In the genomic region with DNA sequence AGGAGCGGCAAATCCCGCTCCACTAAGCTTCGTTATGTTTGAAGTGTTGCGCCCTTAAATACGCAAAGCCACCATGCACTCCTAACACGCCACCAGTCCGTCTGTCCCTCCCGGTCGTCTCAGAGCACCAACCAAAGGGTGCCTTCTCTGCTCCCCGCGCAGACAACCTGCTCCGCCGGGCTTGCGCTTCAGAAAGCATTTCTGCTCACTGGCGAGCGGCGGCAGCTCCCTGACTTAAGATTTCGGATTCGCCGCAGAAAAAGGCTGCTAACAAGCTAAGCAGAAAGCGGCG, we compare ENCODE assay signal across 7 mouse cellular contexts. TPM values are rescaled to one million over a fixed set of nuclear protein-coding genes. Genes with fewer than 3 reads are reported as not detected.
DNase-seq lines count a peak whose midpoint lies in the region; ATAC-seq and TF ChIP-seq lines count a peak whose summit lies in the region.

No protein-coding gene starts in this region.

- H3K9ac ChIP-seq in lung, postnatal 0 days (replicated peaks; ENCODE audit: low read depth) = peak overlapping the region; percentile 89
- peak overlapping the region; percentile 85 for H3K9ac ChIP-seq in embryonic facial prominence, embryonic 15.5 days
- peak overlapping the region; percentile 98 for H3K9ac ChIP-seq in intestine, embryonic 16.5 days (ENCODE audit: low read depth, low read length)

- DNase-seq in lung, postnatal 0 days (ENCODE audit: low spot score) = peak; percentile 39
- DNase-seq in lung, postnatal 25 days (ENCODE audit: low spot score) = no peak
- peak; percentile 16 for DNase-seq in retina, postnatal 7 days (ENCODE audit: low read depth, low spot score)
- no peak for DNase-seq in urinary bladder, postnatal 14 days (ENCODE audit: low spot score)

- TF ChIP-seq CTCF in lung, postnatal 0 days (IDR thresholded peaks at IDR 0.05) = no peak

- ATAC-seq in lung, postnatal 0 days = peak; percentile 34
- no peak for ATAC-seq in embryonic facial prominence, embryonic 15.5 days (ENCODE audit: insufficient number of reproducible peaks, low FRiP score, low TSS enrichment, low read depth)
- no peak for ATAC-seq in intestine, embryonic 16.5 days
- ATAC-seq in monocyte, adult 5-6 weeks (replicated peaks; ENCODE audit: insufficient number of reproducible peaks, low FRiP score, low TSS enrichment, poor library complexity, severe bottlenecking) = no peak

- H3K4me2 ChIP-seq in lung, postnatal 0 days (replicated peaks; ENCODE audit: low read depth, low read length) = peak overlapping the region; percentile 60
- peak overlapping the region; percentile 80 for H3K4me2 ChIP-seq in embryonic facial prominence, embryonic 15.5 days (replicated peaks)
- peak overlapping the region; percentile 57 for H3K4me2 ChIP-seq in intestine, embryonic 16.5 days (ENCODE audit: low read depth, low read length)

- peak overlapping the region; percentile 90 for H3K27ac ChIP-seq in lung, postnatal 0 days (ENCODE audit: low read length)
- H3K27ac ChIP-seq in embryonic facial prominence, embryonic 15.5 days (replicated peaks) = peak overlapping the region; percentile 97
- peak overlapping the region; percentile 92 for H3K27ac ChIP-seq in intestine, embryonic 16.5 days (ENCODE audit: low read length)

- no peaks in the 10 kb centered on the region for H3K27me3 ChIP-seq in lung, postnatal 0 days (replicated peaks; ENCODE audit: insufficient read depth, low read length)
- no peaks in the 10 kb centered on the region for H3K27me3 ChIP-seq in embryonic facial prominence, embryonic 15.5 days
- no peaks in the 10 kb centered on the region for H3K27me3 ChIP-seq in intestine, embryonic 16.5 days (replicated peaks; ENCODE audit: control insufficient read depth, insufficient read depth, low read length)

- H3K4me1 ChIP-seq in lung, postnatal 0 days (ENCODE audit: insufficient read depth, low read depth, low read length) = peaks cover 6% of the 10 kb centered on the region; the same call in 1 of the 2 replicates
- H3K4me1 ChIP-seq in embryonic facial prominence, embryonic 15.5 days = peaks cover 24% of the 10 kb centered on the region
- peaks cover 17% of the 10 kb centered on the region for H3K4me1 ChIP-seq in intestine, embryonic 16.5 days (ENCODE audit: control insufficient read depth, insufficient read depth, low read length)

- WGBS in lung, postnatal 0 days = 0% methylated on average over 22 of the region's 22 CpGs
- WGBS in embryonic facial prominence, embryonic 15.5 days = under 1% methylated on average over 22 of the region's 22 CpGs
- 0% methylated on average over 22 of the region's 22 CpGs for WGBS in intestine, embryonic 16.5 days

- no peaks in the 10 kb centered on the region for H3K9me3 ChIP-seq in lung, postnatal 0 days (ENCODE audit: low read length)
- H3K9me3 ChIP-seq in embryonic facial prominence, embryonic 15.5 days (replicated peaks) = no peaks in the 10 kb centered on the region
- H3K9me3 ChIP-seq in intestine, embryonic 16.5 days (ENCODE audit: control insufficient read depth, low read length) = no peaks in the 10 kb centered on the region

- H3K4me3 ChIP-seq in lung, postnatal 0 days (ENCODE audit: low read depth, low read length) = peak overlapping the region; percentile 75
- H3K4me3 ChIP-seq in embryonic facial prominence, embryonic 15.5 days (replicated peaks) = peak overlapping the region; percentile 77
- peak overlapping the region; percentile 77 for H3K4me3 ChIP-seq in intestine, embryonic 16.5 days (ENCODE audit: low read length)

- H3K36me3 ChIP-seq in lung, postnatal 0 days (ENCODE audit: insufficient read depth, low read length) = peaks cover 14% of the 10 kb centered on the region; the same call in 1 of the 2 replicates
- peaks cover 42% of the 10 kb centered on the region for H3K36me3 ChIP-seq in embryonic facial prominence, embryonic 15.5 days
- H3K36me3 ChIP-seq in intestine, embryonic 16.5 days (ENCODE audit: control insufficient read depth, insufficient read depth, low read length) = peaks cover 3% of the 10 kb centered on the region; the same call in 1 of the 2 replicates

- no peak for TF ChIP-seq EP300 in lung, postnatal 0 days (IDR thresholded peaks at IDR 0.05)

RNA-seq across cellular contexts. Expression of a gene that starts 0.4 kb away (rescaled TPM):
- polyA plus RNA-seq in lung, postnatal 0 days (2015; fragmentation: Nextera tagmentation; extraction: Ambion mirVana) = 1,730 and 1,790 TPM in 2 replicates
- 2,086 and 2,192 TPM in 2 replicates for polyA plus RNA-seq in embryonic facial prominence, embryonic 15.5 days (2015; fragmentation: Nextera tagmentation; extraction: Ambion mirVana)
- polyA plus RNA-seq in intestine, embryonic 16.5 days (2015; fragmentation: Nextera tagmentation; extraction: Ambion mirVana) = 1,840 and 1,978 TPM in 2 replicates
- total RNA-seq in monocyte, adult 5-6 weeks (2017) = 1,916 to 2,189 TPM (median 2,052 TPM) in 3 replicates

RNA-seq across cellular contexts. Expression of a gene that starts 30.1 kb away (rescaled TPM):
- polyA plus RNA-seq in lung, postnatal 0 days (2015; fragmentation: Nextera tagmentation; extraction: Ambion mirVana) = 1.5 and 2.0 TPM in 2 replicates
- 1.1 and 1.9 TPM in 2 replicates for polyA plus RNA-seq in embryonic facial prominence, embryonic 15.5 days (2015; fragmentation: Nextera tagmentation; extraction: Ambion mirVana)
- polyA plus RNA-seq in intestine, embryonic 16.5 days (2015; fragmentation: Nextera tagmentation; extraction: Ambion mirVana) = 0.36 and 0.44 TPM in 2 replicates
- total RNA-seq in monocyte, adult 5-6 weeks (2017) = not detected in 3 replicates

RNA-seq across cellular contexts. Expression of a gene that starts 33.8 kb away (rescaled TPM):
- 2.5 and 3.0 TPM in 2 replicates for polyA plus RNA-seq in lung, postnatal 0 days (2015; fragmentation: Nextera tagmentation; extraction: Ambion mirVana)
- 33.6 and 33.7 TPM in 2 replicates for polyA plus RNA-seq in embryonic facial prominence, embryonic 15.5 days (2015; fragmentation: Nextera tagmentation; extraction: Ambion mirVana)
- polyA plus RNA-seq in intestine, embryonic 16.5 days (2015; fragmentation: Nextera tagmentation; extraction: Ambion mirVana) = 12.6 and 13.3 TPM in 2 replicates
- 0.10 to 0.53 TPM (median 0.19 TPM) in 3 replicates for total RNA-seq in monocyte, adult 5-6 weeks (2017)

RNA-seq across cellular contexts. Expression of a gene that starts 45.0 kb away (rescaled TPM):
- polyA plus RNA-seq in lung, postnatal 0 days (2015; fragmentation: Nextera tagmentation; extraction: Ambion mirVana) = 4.5 and 6.7 TPM in 2 replicates
- 18.4 and 18.5 TPM in 2 replicates for polyA plus RNA-seq in embryonic facial prominence, embryonic 15.5 days (2015; fragmentation: Nextera tagmentation; extraction: Ambion mirVana)
- polyA plus RNA-seq in intestine, embryonic 16.5 days (2015; fragmentation: Nextera tagmentation; extraction: Ambion mirVana) = 10.0 and 12.2 TPM in 2 replicates
- 9.7 to 13.3 TPM (median 11.5 TPM) in 3 replicates for total RNA-seq in monocyte, adult 5-6 weeks (2017)

RNA-seq across cellular contexts. Expression of a gene that starts 45.1 kb away (rescaled TPM):
- polyA plus RNA-seq in lung, postnatal 0 days (2015; fragmentation: Nextera tagmentation; extraction: Ambion mirVana) = 8.3 and 10.4 TPM in 2 replicates
- polyA plus RNA-seq in embryonic facial prominence, embryonic 15.5 days (2015; fragmentation: Nextera tagmentation; extraction: Ambion mirVana) = 23.2 and 25.0 TPM in 2 replicates
- 13.0 and 13.1 TPM in 2 replicates for polyA plus RNA-seq in intestine, embryonic 16.5 days (2015; fragmentation: Nextera tagmentation; extraction: Ambion mirVana)
- total RNA-seq in monocyte, adult 5-6 weeks (2017) = 1.1 to 1.2 TPM (median 1.1 TPM) in 3 replicates

Comparison
In these comparisons a context has a peak if more than half of its experiments do, and no peak if none do; other contexts are left out.
1. DNase-seq: peak in lung, postnatal 0 days (single experiment) and retina, postnatal 7 days (single experiment); none in lung, postnatal 25 days (single experiment) and urinary bladder, postnatal 14 days (single experiment).
2. Peak in every context shown above with its lines, with median percentiles within 50 percentile points of each other: H3K27ac ChIP-seq, H3K4me2 ChIP-seq, H3K4me3 ChIP-seq and H3K9ac ChIP-seq.